Mouse (Mus musculus) adrenal gland, adult 8-10 months (tissue): ENCODE data around the gene Rrp9. TPM values are rescaled to one million over a fixed set of nuclear protein-coding genes. Genes with fewer than 3 reads are reported as not detected.

Experiments
- DNase-seq: peaks from one replicate; pipeline ENCODE4 v3.0.0; 2022
- total RNA-seq, 4 experiments: library from RNA; stranded (reverse); gene quantifications; 2 replicates each; pipeline ENCODE4 v1.2.4; 2022

The Rrp9 gene
- total RNA-seq, 4 experiments from 2014 or later = 34.2 to 53.4 (median 35.9) TPM

GRCm38 (mm10) chr9:106534975-106535374 lies 59.2 kb downstream of the Rrp9 start:
- no peak for DNase-seq

Other genes with a start within 250 kb of the Rrp9 start
- gene Alas1, start 227.3 kb upstream of the Rrp9 start, total RNA-seq = 1,000 to 10,000 TPM in 3 of 4 experiments, 100 to 1,000 TPM in 1; 739 to 2,154 (median 1,752) TPM
- 1 to 10 TPM; 3.9 to 6.5 (median 5.5) TPM for gene Poc1a, start 194.9 kb upstream of the Rrp9 start, total RNA-seq
- gene Dusp7, start 107.3 kb upstream of the Rrp9 start, total RNA-seq = 10 to 100 TPM; 13.1 to 22.0 (median 18.4) TPM
- 100 to 1,000 TPM; 369 to 422 (median 377) TPM for gene Rpl29, start 46.5 kb upstream of the Rrp9 start, total RNA-seq
- 10 to 100 TPM; 15.4 to 21.4 (median 18.2) TPM for gene Acy1, start 37.6 kb upstream of the Rrp9 start, total RNA-seq
- 10 to 100 TPM; 46.4 to 65.7 (median 49.1) TPM for gene Abhd14b, start 28.5 kb upstream of the Rrp9 start, total RNA-seq
- 10 to 100 TPM; 24.8 to 32.3 (median 26.4) TPM for gene Abhd14a, start 28.3 kb upstream of the Rrp9 start, total RNA-seq
- 10 to 100 TPM; 20.4 to 47.9 (median 34.8) TPM for gene Pcbp4, start 22.7 kb upstream of the Rrp9 start, total RNA-seq
- gene Gpr62, start 10.0 kb upstream of the Rrp9 start, total RNA-seq = under 1 TPM; 0.28 to 0.62 (median 0.46) TPM
- 10 to 100 TPM; 40.6 to 86.0 (median 52.7) TPM for gene Parp3, start 986 bp downstream of the Rrp9 start, total RNA-seq
- not detected for gene Iqcf1, start 24.0 kb downstream of the Rrp9 start, total RNA-seq
- not detected for gene Iqcf5, start 38.6 kb downstream of the Rrp9 start, total RNA-seq
- gene Iqcf3, start 85.7 kb downstream of the Rrp9 start, total RNA-seq = not detected
- gene Iqcf4, start 95.0 kb downstream of the Rrp9 start, total RNA-seq = not detected
- gene Iqcf6, start 150.6 kb downstream of the Rrp9 start, total RNA-seq = not detected
- gene Grm2, start 180.1 kb downstream of the Rrp9 start, total RNA-seq = not detected
- gene Tex264, start 210.0 kb downstream of the Rrp9 start, total RNA-seq = 100 to 1,000 TPM; 123 to 161 (median 141) TPM